Mouse (Mus musculus): ENCODE data around the gene Pkd1. TPM values are rescaled to one million over a fixed set of nuclear protein-coding genes. Genes with fewer than 3 reads are reported as not detected.
A peak's percentile ranks its signal among the peaks of the same experiment; 100 is the strongest.

Pkd1 gene
- polyA plus RNA-seq, 1 experiment from 2014 or later = 37.9 TPM

DNA sequence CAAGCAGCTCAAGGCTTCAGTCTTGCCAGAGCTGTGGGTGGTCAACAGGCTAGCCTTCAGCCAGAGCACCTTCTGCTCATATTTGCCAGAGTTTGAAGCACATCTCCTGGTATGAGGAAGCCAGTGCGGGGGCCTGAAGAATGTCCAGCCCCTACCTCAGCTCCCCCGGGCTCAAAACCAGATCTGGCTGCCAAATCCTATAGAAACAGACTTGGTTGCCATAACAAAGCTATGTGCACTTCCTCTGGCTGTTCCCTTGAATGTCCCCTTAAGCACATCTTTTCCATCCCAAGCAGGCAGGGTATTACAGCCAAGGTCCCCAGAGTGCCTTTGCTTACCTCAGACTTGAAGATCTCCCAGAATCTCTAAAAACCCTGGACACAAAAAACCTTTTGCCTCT lies 24.9 kb upstream of the Pkd1 start:
- H3K27me3 ChIP-seq = no peaks in the 10 kb centered on the region
- 0 out of 2 replicates have a peak overlapping the region, but pooled peaks have one; percentile 24 for H3K9ac ChIP-seq
- 52% methylated on average over 2 of the region's 2 CpGs for WGBS
- H3K9me3 ChIP-seq = no peaks in the 10 kb centered on the region
- no peak overlapping the region for H3K4me3 ChIP-seq
- peaks cover 27% of the 10 kb centered on the region for H3K4me1 ChIP-seq
- H3K36me3 ChIP-seq = peaks cover 12% of the 10 kb centered on the region
- H3K4me2 ChIP-seq = no peak overlapping the region
- no peak for ATAC-seq (ENCODE audit: insufficient number of reproducible peaks, low FRiP score, low TSS enrichment, low read depth)
- H3K27ac ChIP-seq = peak overlapping the region; percentile 79

DNA sequence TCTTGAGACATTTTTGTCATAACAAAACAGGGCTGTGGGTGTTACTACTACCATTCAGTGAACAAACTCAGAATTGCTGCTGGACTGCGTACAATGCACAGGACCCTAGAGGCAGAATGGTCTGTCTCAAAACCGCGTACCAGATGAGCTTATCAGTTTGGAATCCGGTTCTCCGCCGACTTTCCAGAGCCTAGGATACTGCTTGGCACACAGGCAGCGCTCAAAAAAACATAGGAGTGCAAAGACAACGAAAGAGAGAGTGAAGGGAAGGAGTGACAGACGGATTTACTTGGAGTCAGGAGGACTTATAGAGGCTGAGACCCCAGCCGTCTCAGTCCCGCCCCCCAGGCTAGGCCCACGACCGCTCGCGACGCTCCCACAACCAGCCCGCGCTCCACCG lies 22.3 kb upstream of the Pkd1 start:
- Histone ChIP-seq H3K9ac (peak overlapping the region; percentile 95), H3K27ac (peak overlapping the region; percentile 93), H3K4me1 (peaks cover 50% of the 10 kb centered on the region), H3K4me3 (peak overlapping the region; percentile 94), H3K4me2 (peak overlapping the region; percentile 53), H3K27me3 (no peaks in the 10 kb centered on the region), H3K9me3 (no peaks in the 10 kb centered on the region), H3K36me3 (peaks cover 10% of the 10 kb centered on the region; the same call in 1 of the 2 replicates)
- ATAC-seq (ENCODE audit: insufficient number of reproducible peaks, low FRiP score, low TSS enrichment, low read depth) = no peak
- WGBS = under 1% methylated on average over 19 of the region's 19 CpGs

DNA sequence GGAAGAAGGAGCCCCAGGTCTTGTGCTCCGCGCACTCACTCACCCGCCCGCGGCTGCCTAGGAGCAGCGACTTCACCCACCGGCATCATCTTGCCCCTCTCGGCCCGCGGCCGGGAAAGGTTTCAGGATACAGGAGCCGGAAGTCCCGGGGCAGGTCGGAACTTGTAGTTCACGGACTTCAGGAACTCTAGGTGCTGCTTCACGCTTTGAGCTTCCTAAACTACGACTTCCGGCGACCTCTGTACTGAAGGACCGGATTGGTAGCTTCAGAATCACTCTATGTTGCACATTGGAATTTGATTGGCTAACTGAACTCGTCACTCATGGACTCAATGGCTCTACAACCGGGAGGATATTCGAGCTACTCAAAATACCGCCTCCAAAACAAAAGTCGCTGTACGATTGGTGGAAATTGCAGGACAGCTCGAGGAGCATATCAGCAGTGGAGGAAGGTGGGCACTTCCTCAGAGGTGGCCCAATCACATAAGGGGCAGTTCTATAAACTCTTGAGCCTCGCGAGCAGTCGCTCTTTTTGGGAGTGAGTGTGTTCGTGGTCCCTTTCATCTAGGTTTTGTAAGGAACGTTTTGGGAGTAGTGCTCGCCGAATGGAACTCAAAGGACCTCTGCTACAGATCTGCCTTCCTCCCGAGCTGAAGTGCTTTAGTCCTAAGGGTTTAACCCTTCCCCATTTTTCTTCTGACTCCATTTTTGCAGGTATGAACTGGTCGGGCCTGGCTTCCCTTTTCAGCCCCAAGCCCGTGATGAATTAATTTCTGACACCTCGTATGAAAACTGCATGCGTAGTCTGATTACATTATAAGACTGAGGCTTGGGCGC lies 21.7 kb upstream of the Pkd1 start, which contains the start of gene Traf7:
Gene Traf7, minus strand, starts transcription at position 216 of the 837 bp plus-strand sequence.
- Histone ChIP-seq H3K4me2 (peak within 1 kb of the TSS; percentile 64), H3K27me3 (no peaks in the 10 kb centered on the region), H3K9me3 (no peaks in the 10 kb centered on the region), H3K36me3 (peaks cover 10% of the 10 kb centered on the region; the same call in 1 of the 2 replicates), H3K9ac (peak within 1 kb of the TSS; percentile 95), H3K27ac (peak within 1 kb of the TSS; percentile 93), H3K4me3 (peak within 1 kb of the TSS; percentile 94), H3K4me1 (peaks cover 56% of the 10 kb centered on the region)
- peak; percentile 98 for ATAC-seq (ENCODE audit: insufficient number of reproducible peaks, low FRiP score, low TSS enrichment, low read depth)
- WGBS = under 1% methylated on average over 40 of the region's 40 CpGs

DNA sequence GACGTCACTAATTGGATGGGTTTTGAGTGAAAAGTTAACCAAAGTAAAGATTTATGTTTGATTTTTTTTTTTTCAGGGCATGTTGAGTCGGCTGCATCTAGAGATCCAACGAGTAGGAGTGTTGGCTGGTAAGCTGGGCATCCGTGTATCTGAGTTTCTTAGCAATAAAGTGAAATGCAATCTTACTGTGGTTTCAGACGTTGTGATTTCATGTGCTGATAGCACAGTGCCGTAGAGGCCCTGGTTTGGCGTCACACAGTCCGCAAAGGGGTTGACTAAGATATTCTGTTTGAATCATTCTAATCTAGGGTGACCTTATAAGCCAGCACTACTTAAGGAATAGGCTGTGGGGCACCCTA lies 21.1 kb upstream of the Pkd1 start:
- under 1% methylated on average over 8 of the region's 8 CpGs for WGBS

DNA sequence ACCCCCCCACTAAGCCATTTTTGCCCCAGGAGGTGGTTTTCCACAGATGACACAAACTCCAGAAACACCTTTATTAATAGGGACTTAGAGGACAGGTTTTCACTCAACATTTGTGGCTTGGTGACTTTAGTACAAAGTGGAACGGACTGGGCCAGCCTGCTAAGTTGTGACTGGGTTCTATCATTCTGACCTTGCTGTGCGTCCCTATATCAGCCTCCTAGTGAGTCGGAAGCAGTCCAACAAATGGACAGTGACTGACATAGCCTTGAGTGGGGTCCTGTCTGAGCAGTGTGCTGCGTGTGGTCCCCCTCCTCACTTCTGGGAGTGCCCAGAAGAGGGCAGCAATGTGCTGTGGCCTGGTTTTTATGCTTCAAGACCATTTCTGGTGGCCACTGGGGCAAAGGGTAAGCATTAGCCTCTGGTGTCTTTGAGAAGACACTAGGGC lies 20.6 kb upstream of the Pkd1 start:
- Histone ChIP-seq H3K4me2 (peak overlapping the region; percentile 64), H3K27me3 (no peaks in the 10 kb centered on the region), H3K36me3 (peaks cover 10% of the 10 kb centered on the region; the same call in 1 of the 2 replicates), H3K27ac (peak overlapping the region; percentile 81), H3K9me3 (no peaks in the 10 kb centered on the region), H3K4me1 (peaks cover 65% of the 10 kb centered on the region), H3K4me3 (peak overlapping the region; percentile 94), H3K9ac (peak overlapping the region; percentile 55)
- no peak for ATAC-seq (ENCODE audit: insufficient number of reproducible peaks, low FRiP score, low TSS enrichment, low read depth)
- 2% methylated on average over 4 of the region's 4 CpGs for WGBS

More for the DNA sequence above, 21.1 kb upstream of the Pkd1 start:
- Histone ChIP-seq H3K36me3 (peaks cover 10% of the 10 kb centered on the region; the same call in 1 of the 2 replicates), H3K4me3 (peak overlapping the region; percentile 94), H3K27me3 (no peaks in the 10 kb centered on the region), H3K9me3 (no peaks in the 10 kb centered on the region), H3K9ac (peak overlapping the region; percentile 55), H3K27ac (peak overlapping the region; percentile 81), H3K4me1 (peaks cover 62% of the 10 kb centered on the region), H3K4me2 (peak overlapping the region; percentile 64)
- ATAC-seq (ENCODE audit: insufficient number of reproducible peaks, low FRiP score, low TSS enrichment, low read depth) = no peak

DNA sequence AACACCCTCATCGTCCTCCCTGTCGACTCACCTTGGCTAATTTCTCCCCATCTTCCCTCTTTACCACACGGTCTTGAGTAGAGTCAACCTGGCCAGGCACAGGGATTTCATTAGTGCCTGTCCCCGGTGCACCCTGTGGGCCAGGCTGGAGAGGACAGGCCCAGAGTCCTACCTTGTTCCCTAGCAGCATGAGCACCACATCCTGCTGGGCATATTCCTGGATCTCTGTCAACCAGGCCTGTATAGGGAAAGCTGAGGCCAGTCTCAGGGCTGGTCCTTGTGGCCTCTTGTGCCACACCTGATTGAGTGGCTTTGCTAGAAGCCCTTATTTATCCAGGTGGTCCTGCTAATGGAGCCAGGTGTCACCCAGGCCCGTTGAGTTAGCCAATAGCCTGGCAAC lies 19.8 kb upstream of the Pkd1 start:
- Histone ChIP-seq H3K36me3 (peaks cover 10% of the 10 kb centered on the region; the same call in 1 of the 2 replicates), H3K4me3 (peak overlapping the region; percentile 94), H3K9ac (peak overlapping the region; percentile 55), H3K4me1 (peaks cover 65% of the 10 kb centered on the region), H3K27ac (peak overlapping the region; percentile 81), H3K4me2 (peak overlapping the region; percentile 64), H3K27me3 (no peaks in the 10 kb centered on the region), H3K9me3 (no peaks in the 10 kb centered on the region)
- 24% methylated on average over 5 of the region's 5 CpGs for WGBS
- no peak for ATAC-seq (ENCODE audit: insufficient number of reproducible peaks, low FRiP score, low TSS enrichment, low read depth)

DNA sequence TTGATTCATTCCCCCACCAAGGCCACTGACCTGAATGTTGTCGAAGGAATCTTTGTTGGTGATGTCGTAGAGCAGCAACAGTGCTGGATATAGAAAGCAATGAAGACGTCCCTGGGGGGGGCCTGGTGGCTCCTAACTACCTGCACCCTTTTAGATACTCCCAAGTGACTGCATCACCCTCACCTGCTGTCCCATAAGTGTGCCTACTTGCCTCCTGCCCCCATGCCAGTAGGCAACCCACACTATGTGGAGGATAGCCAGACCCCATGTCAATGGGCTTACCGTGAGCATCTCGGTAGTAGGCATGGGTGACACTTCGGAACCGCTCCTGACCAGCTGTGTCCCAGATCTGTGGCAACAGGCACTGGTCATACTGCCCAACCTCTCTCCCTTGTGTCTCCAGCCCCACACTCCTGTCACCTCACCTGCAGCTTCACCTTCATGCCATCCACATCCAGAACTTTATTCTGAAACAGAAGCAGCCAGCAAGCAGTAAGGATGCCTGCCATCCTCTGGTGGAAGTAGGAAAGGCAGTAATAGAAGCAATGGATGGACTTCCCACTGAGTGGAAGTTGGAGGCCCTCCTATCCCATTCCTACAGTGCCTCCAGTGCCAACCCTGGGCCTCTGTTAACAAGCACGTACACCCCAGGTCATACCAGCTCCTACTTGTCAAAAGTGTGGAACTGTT lies 19.1 kb upstream of the Pkd1 start:
- Histone ChIP-seq H3K9me3 (no peaks in the 10 kb centered on the region), H3K4me1 (peaks cover 59% of the 10 kb centered on the region), H3K27me3 (no peaks in the 10 kb centered on the region), H3K9ac (no peak overlapping the region; the same call in 1 of the 2 replicates), H3K4me3 (peak overlapping the region; percentile 94), H3K36me3 (peaks cover 10% of the 10 kb centered on the region; the same call in 1 of the 2 replicates), H3K4me2 (peak overlapping the region; percentile 64), H3K27ac (peak overlapping the region; percentile 81; the same call in 1 of the 2 replicates)
- 30% methylated on average over 8 of the region's 8 CpGs for WGBS
- ATAC-seq (ENCODE audit: insufficient number of reproducible peaks, low FRiP score, low TSS enrichment, low read depth) = no peak

DNA sequence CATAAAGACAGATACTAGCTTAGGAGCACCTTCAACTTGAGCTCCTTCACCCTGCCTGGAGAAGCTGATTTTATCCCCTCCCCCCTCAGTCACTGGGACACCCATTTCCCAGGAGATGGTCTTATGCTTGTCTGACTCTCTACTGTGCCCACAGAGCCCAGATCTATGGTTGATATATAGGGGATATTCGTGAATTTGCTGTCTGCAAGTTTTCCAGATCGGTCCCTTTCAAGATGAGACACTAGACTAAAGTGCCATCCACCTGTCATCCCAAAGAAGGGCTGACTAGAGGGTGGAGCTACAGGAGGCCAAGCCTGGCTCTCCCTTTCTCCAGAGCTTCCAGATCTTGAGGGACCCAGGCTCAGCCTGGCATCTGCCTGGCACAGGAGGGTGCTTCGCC lies 18.6 kb upstream of the Pkd1 start:
- Histone ChIP-seq H3K36me3 (peaks cover 10% of the 10 kb centered on the region; the same call in 1 of the 2 replicates), H3K4me2 (no peak overlapping the region), H3K4me1 (peaks cover 57% of the 10 kb centered on the region), H3K9ac (no peak overlapping the region), H3K27ac (0 out of 2 replicates have a peak overlapping the region, but pooled peaks have one; percentile 13), H3K4me3 (no peak overlapping the region), H3K27me3 (no peaks in the 10 kb centered on the region), H3K9me3 (no peaks in the 10 kb centered on the region)
- no peak for ATAC-seq (ENCODE audit: insufficient number of reproducible peaks, low FRiP score, low TSS enrichment, low read depth)
- 60% methylated on average over 3 of the region's 3 CpGs for WGBS

DNA sequence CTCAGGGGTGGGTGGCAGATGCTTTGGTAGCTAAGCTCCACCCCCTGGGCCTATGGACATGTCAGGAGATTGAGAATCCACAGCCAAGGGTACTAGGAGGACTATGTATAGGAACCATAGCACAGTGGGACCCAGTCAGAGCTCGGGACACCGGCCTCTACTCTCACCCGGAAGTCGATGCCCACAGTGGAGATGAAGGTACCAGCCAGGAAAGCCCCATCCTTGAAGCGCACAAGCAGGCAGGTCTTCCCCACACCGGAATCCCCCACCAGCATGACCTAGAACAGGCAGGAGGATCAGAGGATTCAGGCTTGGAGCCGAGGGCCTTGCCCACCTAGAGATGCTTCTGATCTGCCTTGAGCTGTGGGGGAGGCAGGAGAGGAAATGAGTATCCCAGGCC lies 17.6 kb upstream of the Pkd1 start:
- ATAC-seq (ENCODE audit: insufficient number of reproducible peaks, low FRiP score, low TSS enrichment, low read depth) = no peak
- H3K4me3 ChIP-seq = no peak overlapping the region
- WGBS = 70% methylated on average over 7 of the region's 7 CpGs
- no peaks in the 10 kb centered on the region for H3K9me3 ChIP-seq
- no peak overlapping the region for H3K27ac ChIP-seq
- H3K27me3 ChIP-seq = no peaks in the 10 kb centered on the region
- no peak overlapping the region for H3K9ac ChIP-seq
- H3K4me2 ChIP-seq = no peak overlapping the region
- H3K36me3 ChIP-seq = peaks cover 10% of the 10 kb centered on the region; the same call in 1 of the 2 replicates
- peaks cover 52% of the 10 kb centered on the region for H3K4me1 ChIP-seq

DNA sequence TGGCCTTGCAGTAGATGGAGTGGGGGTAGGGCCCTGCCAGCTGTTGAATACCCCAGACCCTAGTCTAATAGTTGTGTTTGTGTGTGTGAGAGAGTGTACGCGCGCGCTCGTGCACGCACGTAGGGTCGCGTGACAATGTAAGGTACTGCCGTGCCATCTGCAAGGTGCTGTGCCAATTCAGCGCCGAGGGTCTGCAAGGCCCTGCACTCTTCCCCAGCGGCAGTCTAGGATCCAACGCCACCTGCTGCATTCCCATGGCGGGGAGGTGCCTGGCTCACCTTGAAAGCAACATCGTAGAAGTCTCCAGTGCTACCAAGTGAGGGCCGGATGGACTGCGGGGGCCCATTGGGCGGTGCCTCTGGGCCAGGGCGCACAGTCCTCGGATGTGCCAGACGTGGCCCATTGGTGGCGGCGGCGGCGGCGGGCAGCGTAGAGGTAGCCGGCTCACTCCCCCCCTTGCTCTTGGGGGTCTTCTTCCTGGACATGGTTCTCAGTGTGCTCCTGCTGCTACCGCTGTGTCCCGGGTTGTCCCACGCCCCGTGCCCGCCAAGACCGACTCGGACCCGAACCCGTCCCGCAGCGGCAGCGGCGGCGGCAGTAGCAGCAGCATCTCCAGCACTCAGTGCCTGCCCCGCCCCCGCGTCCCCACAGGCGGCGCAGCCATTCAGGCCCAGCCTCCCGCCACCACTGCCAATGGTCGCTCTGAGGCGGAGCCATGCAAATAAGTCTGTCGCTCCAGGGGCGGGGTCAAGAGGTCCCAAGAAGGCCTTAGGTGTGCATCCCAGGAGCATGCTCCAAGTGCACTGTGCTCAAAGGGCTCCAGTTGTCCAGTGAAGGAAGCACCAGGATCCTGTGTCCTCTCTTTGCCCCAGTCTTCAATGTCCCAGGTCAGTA lies 16.3 kb upstream of the Pkd1 start:
- peaks cover 59% of the 10 kb centered on the region for H3K4me1 ChIP-seq
- H3K9me3 ChIP-seq = no peaks in the 10 kb centered on the region
- H3K4me2 ChIP-seq = peak overlapping the region; percentile 76

More for the DNA sequence above, 16.3 kb upstream of the Pkd1 start:
- no peaks in the 10 kb centered on the region for H3K27me3 ChIP-seq
- 8% methylated on average over 53 of the region's 53 CpGs for WGBS
- peak overlapping the region; percentile 38 for H3K4me3 ChIP-seq
- ATAC-seq (ENCODE audit: insufficient number of reproducible peaks, low FRiP score, low TSS enrichment, low read depth) = 0 out of 2 replicates have a peak, but pooled peaks have one; percentile 20
- H3K9ac ChIP-seq = peak overlapping the region; percentile 36; the same call in 1 of the 2 replicates
- H3K27ac ChIP-seq = no peak overlapping the region
- H3K36me3 ChIP-seq = peaks cover 10% of the 10 kb centered on the region; the same call in 1 of the 2 replicates

Data from limb, embryonic 15.5 days (tissue).